Comparison of ENCODE assay signal across 7 mouse cellular contexts in genomic region chr17:23925090-23925493, GRCm38 (mm10). TPM values are rescaled to one million over a fixed set of nuclear protein-coding genes. Genes with fewer than 3 reads are reported as not detected.
A peak's percentile ranks its signal among the peaks of the same experiment; 100 is the strongest.
DNase-seq lines count a peak whose midpoint lies in the region; ATAC-seq lines count a peak whose summit lies in the region.

No protein-coding gene starts in this region.

- peak overlapping the region; percentile 93 for H3K4me2 ChIP-seq in hindbrain, embryonic 15.5 days

- no peaks in the 10 kb centered on the region for H3K9me3 ChIP-seq in hindbrain, embryonic 15.5 days

- no peaks in the 10 kb centered on the region for H3K27me3 ChIP-seq in hindbrain, embryonic 15.5 days

- ATAC-seq in hindbrain, embryonic 15.5 days (ENCODE audit: low FRiP score, low read depth), result peak; percentile 86

- H3K9ac ChIP-seq in hindbrain, embryonic 15.5 days, result peak overlapping the region; percentile 59

- H3K4me1 ChIP-seq in hindbrain, embryonic 15.5 days (replicated peaks), result peaks cover 14% of the 10 kb centered on the region

- no peaks in the 10 kb centered on the region for H3K79me2 ChIP-seq in macrophage (ENCODE audit: inconsistent target)

- peak overlapping the region; percentile 74 for H3K4me3 ChIP-seq in hindbrain, embryonic 15.5 days
- H3K4me3 ChIP-seq in macrophage (ENCODE audit: inconsistent target), result peak overlapping the region; percentile 39

- WGBS in hindbrain, embryonic 15.5 days, result under 1% methylated on average over 14 of the region's 14 CpGs
- 3% methylated on average over 14 of the region's 14 CpGs for WGBS in macrophage (ENCODE audit: missing documents)

- peak overlapping the region; percentile 93 for H3K27ac ChIP-seq in hindbrain, embryonic 15.5 days (replicated peaks)
- H3K27ac ChIP-seq in macrophage, result peak overlapping the region; percentile 22; the same call in 1 of the 2 replicates

- peak; percentile 76 for DNase-seq in adipocyte (ENCODE audit: low spot score)
- DNase-seq in cerebellum, postnatal 10 days, result peak; percentile 86 to 88
- DNase-seq in frontal cortex, postnatal 36 days (ENCODE audit: low spot score in 2 of 2), result peak; percentile 51 to 53
- peak; percentile 32 to 60 for DNase-seq in left cerebral cortex, adult 8-10 months (ENCODE audit: low spot score in 2 of 2)
- peak; percentile 62 for DNase-seq in right cerebral cortex, postnatal 14 days

- no peaks in the 10 kb centered on the region for H3K36me3 ChIP-seq in hindbrain, embryonic 15.5 days
- H3K36me3 ChIP-seq in macrophage (ENCODE audit: inconsistent target), result no peaks in the 10 kb centered on the region

RNA-seq across cellular contexts. Expression of gene Dcpp3, which starts 7.8 kb away (rescaled TPM):
- not detected in 2 replicates for polyA plus RNA-seq in hindbrain, embryonic 15.5 days (2015; fragmentation: Nextera tagmentation; extraction: Ambion mirVana)
- not detected for total RNA-seq in left cerebral cortex, adult 8-10 months (2022)
- total RNA-seq in macrophage (2018; cell fraction: chromatin; rRNA removed), result not detected
- total RNA-seq in macrophage (2018; cell fraction: cytosol; rRNA removed), result not detected
- not detected for total RNA-seq in macrophage (2018; cell fraction: nucleus; rRNA removed)
- not detected in 3 replicates for polyA plus RNA-seq in macrophage (2018)

RNA-seq across cellular contexts. Expression of gene Sbp, which starts 16.4 kb away (rescaled TPM):
- polyA plus RNA-seq in hindbrain, embryonic 15.5 days (2015; fragmentation: Nextera tagmentation; extraction: Ambion mirVana), result not detected in 2 replicates
- total RNA-seq in left cerebral cortex, adult 8-10 months (2022), result not detected
- not detected for total RNA-seq in macrophage (2018; cell fraction: chromatin; rRNA removed)
- not detected for total RNA-seq in macrophage (2018; cell fraction: cytosol; rRNA removed)
- not detected for total RNA-seq in macrophage (2018; cell fraction: nucleus; rRNA removed)
- not detected in 3 replicates for polyA plus RNA-seq in macrophage (2018)

RNA-seq across cellular contexts. Expression of gene Sbpl, which starts 30.0 kb away (rescaled TPM):
- polyA plus RNA-seq in hindbrain, embryonic 15.5 days (2015; fragmentation: Nextera tagmentation; extraction: Ambion mirVana), result not detected in 2 replicates
- not detected for total RNA-seq in left cerebral cortex, adult 8-10 months (2022)
- not detected for total RNA-seq in macrophage (2018; cell fraction: chromatin; rRNA removed)
- not detected for total RNA-seq in macrophage (2018; cell fraction: cytosol; rRNA removed)
- total RNA-seq in macrophage (2018; cell fraction: nucleus; rRNA removed), result not detected
- not detected in 3 replicates for polyA plus RNA-seq in macrophage (2018)

RNA-seq across cellular contexts. Expression of gene Dcpp2, which starts 44.4 kb away (rescaled TPM):
- polyA plus RNA-seq in hindbrain, embryonic 15.5 days (2015; fragmentation: Nextera tagmentation; extraction: Ambion mirVana), result not detected in 2 replicates
- total RNA-seq in left cerebral cortex, adult 8-10 months (2022), result not detected
- total RNA-seq in macrophage (2018; cell fraction: chromatin; rRNA removed), result not detected
- not detected for total RNA-seq in macrophage (2018; cell fraction: cytosol; rRNA removed)
- not detected for total RNA-seq in macrophage (2018; cell fraction: nucleus; rRNA removed)
- polyA plus RNA-seq in macrophage (2018), result not detected in 3 replicates

RNA-seq across cellular contexts. Expression of gene Dcpp1, which starts 44.4 kb away (rescaled TPM):
- not detected in 2 replicates for polyA plus RNA-seq in hindbrain, embryonic 15.5 days (2015; fragmentation: Nextera tagmentation; extraction: Ambion mirVana)
- total RNA-seq in left cerebral cortex, adult 8-10 months (2022), result not detected
- total RNA-seq in macrophage (2018; cell fraction: chromatin; rRNA removed), result not detected
- total RNA-seq in macrophage (2018; cell fraction: cytosol; rRNA removed), result not detected
- not detected for total RNA-seq in macrophage (2018; cell fraction: nucleus; rRNA removed)
- not detected in 3 replicates for polyA plus RNA-seq in macrophage (2018)

Comparison
In these comparisons a context has a peak if more than half of its experiments do, and no peak if none do; other contexts are left out.
1. Peak in every context shown above with its lines: DNase-seq, ATAC-seq, H3K4me3 ChIP-seq and H3K27ac ChIP-seq.